Mouse (Mus musculus): ENCODE measurements at regions not wholly inside any gene's neighbourhood (a gene's known extent, or its start where the extent isn't known, plus 50 kb on each side); places are given as distances from the start of the nearest gene placed in this dataset.
A peak's percentile ranks its signal among the peaks of the same experiment; 100 is the strongest.

GRCm38 (mm10) chr13:37500668-37501286 lies 155.8 kb downstream of the Ly86 start:
- ATAC-seq (ENCODE audit: insufficient number of reproducible peaks, low FRiP score, low TSS enrichment): no peak

- no peak for ATAC-seq (ENCODE audit: insufficient number of reproducible peaks, low FRiP score, low TSS enrichment)
These were observed 158.4 kb downstream of the Ly86 start for GRCm38 (mm10) chr13:37503449-37503848.

- no peak for ATAC-seq (ENCODE audit: insufficient number of reproducible peaks, low FRiP score, low TSS enrichment)
These were observed 158.9 kb downstream of the Ly86 start for GRCm38 (mm10) chr13:37503898-37504297.

- no peak for ATAC-seq (ENCODE audit: insufficient number of reproducible peaks, low FRiP score, low TSS enrichment)
These were observed 159.4 kb downstream of the Ly86 start for GRCm38 (mm10) chr13:37504373-37504772.

GRCm38 (mm10) chr13:37505617-37506016 lies 160.6 kb downstream of the Ly86 start:
- ATAC-seq (ENCODE audit: insufficient number of reproducible peaks, low FRiP score, low TSS enrichment): no peak

- no peak for ATAC-seq (ENCODE audit: insufficient number of reproducible peaks, low FRiP score, low TSS enrichment)
These were observed 161.0 kb downstream of the Ly86 start for GRCm38 (mm10) chr13:37506046-37506445.

GRCm38 (mm10) chr13:37506701-37507100 lies 161.7 kb downstream of the Ly86 start:
- ATAC-seq (ENCODE audit: insufficient number of reproducible peaks, low FRiP score, low TSS enrichment): no peak

- no peak for ATAC-seq (ENCODE audit: insufficient number of reproducible peaks, low FRiP score, low TSS enrichment)
These were observed 162.1 kb downstream of the Ly86 start for GRCm38 (mm10) chr13:37507146-37507545.

GRCm38 (mm10) chr13:37508385-37509351 lies 163.7 kb downstream of the Ly86 start:
- ATAC-seq (ENCODE audit: insufficient number of reproducible peaks, low FRiP score, low TSS enrichment): no peak

GRCm38 (mm10) chr13:37509352-37509851 lies 164.4 kb downstream of the Ly86 start:
- ATAC-seq (ENCODE audit: insufficient number of reproducible peaks, low FRiP score, low TSS enrichment): no peak

- ATAC-seq (ENCODE audit: insufficient number of reproducible peaks, low FRiP score, low TSS enrichment): no peak
These were observed 165.5 kb downstream of the Ly86 start for GRCm38 (mm10) chr13:37510511-37510910.

GRCm38 (mm10) chr13:37511006-37511405 lies 166.0 kb downstream of the Ly86 start:
- no peak for ATAC-seq (ENCODE audit: insufficient number of reproducible peaks, low FRiP score, low TSS enrichment)

GRCm38 (mm10) chr13:37511406-37511805 lies 166.4 kb downstream of the Ly86 start:
- no peak for ATAC-seq (ENCODE audit: insufficient number of reproducible peaks, low FRiP score, low TSS enrichment)

- ATAC-seq (ENCODE audit: insufficient number of reproducible peaks, low FRiP score, low TSS enrichment): no peak
These were observed 167.8 kb downstream of the Ly86 start for GRCm38 (mm10) chr13:37512781-37513180.

GRCm38 (mm10) chr13:37513206-37513904 lies 168.3 kb downstream of the Ly86 start:
- ATAC-seq (ENCODE audit: insufficient number of reproducible peaks, low FRiP score, low TSS enrichment): no peak

GRCm38 (mm10) chr13:37513905-37514607 lies 169.0 kb downstream of the Ly86 start:
- ATAC-seq (ENCODE audit: insufficient number of reproducible peaks, low FRiP score, low TSS enrichment): peak; percentile 55; the same call in 1 of the 2 replicates

GRCm38 (mm10) chr13:37514641-37515305 lies 169.8 kb downstream of the Ly86 start:
- no peak for ATAC-seq (ENCODE audit: insufficient number of reproducible peaks, low FRiP score, low TSS enrichment)

GRCm38 (mm10) chr13:37517055-37517807 lies 172.2 kb downstream of the Ly86 start:
- no peak for ATAC-seq (ENCODE audit: insufficient number of reproducible peaks, low FRiP score, low TSS enrichment)

- ATAC-seq (ENCODE audit: insufficient number of reproducible peaks, low FRiP score, low TSS enrichment): 0 out of 2 replicates have a peak, but pooled peaks have one; percentile 15
These were observed 174.9 kb downstream of the Ly86 start for GRCm38 (mm10) chr13:37519948-37520347.

Measured in cerebellum, adult (tissue).